Mouse (Mus musculus): ENCODE data around the gene Frs2. TPM values are rescaled to one million over a fixed set of nuclear protein-coding genes. Genes with fewer than 3 reads are reported as not detected.
"Not testable (repeated sequence)": the region's sequence is repeated elsewhere in the genome, so short reads cannot be mapped to it uniquely, and the experiment has no call there.

The Frs2 gene
- polyA plus RNA-seq, 1 experiment from 2014 or later = 34.1 TPM

- WGBS = 92% methylated on average over 2 of the region's 2 CpGs
- Histone ChIP-seq H3K36me3 (ENCODE audit: control insufficient read depth, insufficient read depth, low read length) (no peaks in the 10 kb centered on the region), H3K4me3 (ENCODE audit: low read depth, low read length) (no peak overlapping the region), H3K27me3 (ENCODE audit: control insufficient read depth, insufficient read depth, low read length) (peaks cover 4% of the 10 kb centered on the region; the same call in 1 of the 2 replicates), H3K4me1 (ENCODE audit: control insufficient read depth, insufficient read depth, low read length) (peaks cover 8% of the 10 kb centered on the region; the same call in 1 of the 2 replicates), H3K27ac (ENCODE audit: low read depth, low read length) (no peak overlapping the region), H3K4me2 (ENCODE audit: low read depth, low read length) (no peak overlapping the region), H3K9me3 (ENCODE audit: control insufficient read depth, low read length) (no peaks in the 10 kb centered on the region), H3K9ac (replicated peaks; ENCODE audit: low read depth, low read length) (no peak overlapping the region)
- no peak for ATAC-seq (ENCODE audit: low read depth)
These were observed 5.0 kb downstream of the Frs2 start for GRCm38 (mm10) chr10:117143311-117143710.

- Histone ChIP-seq H3K4me3 (ENCODE audit: low read depth, low read length) (no peak overlapping the region), H3K27me3 (ENCODE audit: control insufficient read depth, insufficient read depth, low read length) (no peaks in the 10 kb centered on the region), H3K9ac (replicated peaks; ENCODE audit: low read depth, low read length) (no peak overlapping the region), H3K4me2 (ENCODE audit: low read depth, low read length) (no peak overlapping the region), H3K4me1 (ENCODE audit: control insufficient read depth, insufficient read depth, low read length) (peaks cover 3% of the 10 kb centered on the region; the same call in 1 of the 2 replicates), H3K36me3 (ENCODE audit: control insufficient read depth, insufficient read depth, low read length) (no peaks in the 10 kb centered on the region), H3K9me3 (ENCODE audit: control insufficient read depth, low read length) (no peaks in the 10 kb centered on the region), H3K27ac (ENCODE audit: low read depth, low read length) (no peak overlapping the region)
- 65% methylated on average over 7 of the region's 7 CpGs for WGBS
- no peak for ATAC-seq (ENCODE audit: low read depth)
These were observed 6.3 kb downstream of the Frs2 start for GRCm38 (mm10) chr10:117141939-117142552.

GRCm38 (mm10) chr10:117131506-117131905 lies 16.8 kb downstream of the Frs2 start:
- ATAC-seq (ENCODE audit: low read depth); H3K4me2 ChIP-seq (ENCODE audit: low read depth, low read length); H3K4me3 ChIP-seq (ENCODE audit: low read depth, low read length); H3K36me3 ChIP-seq (ENCODE audit: control insufficient read depth, insufficient read depth, low read length); H3K9ac ChIP-seq (replicated peaks; ENCODE audit: low read depth, low read length); H3K27ac ChIP-seq (ENCODE audit: low read depth, low read length); H3K4me1 ChIP-seq (ENCODE audit: control insufficient read depth, insufficient read depth, low read length); H3K9me3 ChIP-seq (ENCODE audit: control insufficient read depth, low read length); H3K27me3 ChIP-seq (ENCODE audit: control insufficient read depth, insufficient read depth, low read length): not testable (repeated sequence)
- 91% methylated on average over 5 of the region's 5 CpGs for WGBS

GRCm38 (mm10) chr10:117130037-117130436 lies 18.3 kb downstream of the Frs2 start:
- no peak overlapping the region for H3K27ac ChIP-seq (ENCODE audit: low read depth, low read length)
- no peaks in the 10 kb centered on the region for H3K27me3 ChIP-seq (ENCODE audit: control insufficient read depth, insufficient read depth, low read length)
- ATAC-seq (ENCODE audit: low read depth) = no peak
- WGBS = 94% methylated on average over 6 of the region's 6 CpGs
- no peak overlapping the region for H3K9ac ChIP-seq (replicated peaks; ENCODE audit: low read depth, low read length)
- H3K4me1 ChIP-seq (ENCODE audit: control insufficient read depth, insufficient read depth, low read length) = no peaks in the 10 kb centered on the region
- no peak overlapping the region for H3K4me3 ChIP-seq (ENCODE audit: low read depth, low read length)
- H3K9me3 ChIP-seq (ENCODE audit: control insufficient read depth, low read length) = no peaks in the 10 kb centered on the region
- no peak overlapping the region for H3K4me2 ChIP-seq (ENCODE audit: low read depth, low read length)
- no peaks in the 10 kb centered on the region for H3K36me3 ChIP-seq (ENCODE audit: control insufficient read depth, insufficient read depth, low read length)

GRCm38 (mm10) chr10:117128693-117129092 lies 19.6 kb downstream of the Frs2 start:
- Histone ChIP-seq H3K4me1 (ENCODE audit: control insufficient read depth, insufficient read depth, low read length) (no peaks in the 10 kb centered on the region), H3K4me2 (ENCODE audit: low read depth, low read length) (no peak overlapping the region), H3K9ac (replicated peaks; ENCODE audit: low read depth, low read length) (no peak overlapping the region), H3K9me3 (ENCODE audit: control insufficient read depth, low read length) (no peaks in the 10 kb centered on the region), H3K36me3 (ENCODE audit: control insufficient read depth, insufficient read depth, low read length) (no peaks in the 10 kb centered on the region), H3K27me3 (ENCODE audit: control insufficient read depth, insufficient read depth, low read length) (no peaks in the 10 kb centered on the region), H3K4me3 (ENCODE audit: low read depth, low read length) (no peak overlapping the region), H3K27ac (ENCODE audit: low read depth, low read length) (no peak overlapping the region)
- WGBS = 97% methylated on average over 2 of the region's 2 CpGs
- ATAC-seq (ENCODE audit: low read depth) = no peak

GRCm38 (mm10) chr10:117127480-117127879 lies 20.9 kb downstream of the Frs2 start:
- Histone ChIP-seq H3K4me2 (ENCODE audit: low read depth, low read length) (no peak overlapping the region), H3K9me3 (ENCODE audit: control insufficient read depth, low read length) (no peaks in the 10 kb centered on the region), H3K27ac (ENCODE audit: low read depth, low read length) (no peak overlapping the region), H3K9ac (replicated peaks; ENCODE audit: low read depth, low read length) (no peak overlapping the region), H3K4me1 (ENCODE audit: control insufficient read depth, insufficient read depth, low read length) (no peaks in the 10 kb centered on the region), H3K27me3 (ENCODE audit: control insufficient read depth, insufficient read depth, low read length) (no peaks in the 10 kb centered on the region), H3K4me3 (ENCODE audit: low read depth, low read length) (no peak overlapping the region), H3K36me3 (ENCODE audit: control insufficient read depth, insufficient read depth, low read length) (no peaks in the 10 kb centered on the region)
- whole genome bisulfite sequencing = 79% methylated on average over 2 of the region's 2 CpGs
- ATAC-seq (ENCODE audit: low read depth) = no peak

GRCm38 (mm10) chr10:117126719-117127118 lies 21.6 kb downstream of the Frs2 start:
- no peak for ATAC-seq (ENCODE audit: low read depth)
- Histone ChIP-seq H3K4me3 (ENCODE audit: low read depth, low read length) (no peak overlapping the region), H3K36me3 (ENCODE audit: control insufficient read depth, insufficient read depth, low read length) (no peaks in the 10 kb centered on the region), H3K9me3 (ENCODE audit: control insufficient read depth, low read length) (no peaks in the 10 kb centered on the region), H3K4me1 (ENCODE audit: control insufficient read depth, insufficient read depth, low read length) (no peaks in the 10 kb centered on the region), H3K27me3 (ENCODE audit: control insufficient read depth, insufficient read depth, low read length) (no peaks in the 10 kb centered on the region), H3K27ac (ENCODE audit: low read depth, low read length) (no peak overlapping the region), H3K4me2 (ENCODE audit: low read depth, low read length) (no peak overlapping the region), H3K9ac (replicated peaks; ENCODE audit: low read depth, low read length) (no peak overlapping the region)
- 87% methylated on average over 1 of the region's 1 CpGs for WGBS

- Histone ChIP-seq H3K9ac (replicated peaks; ENCODE audit: low read depth, low read length) (no peak overlapping the region), H3K36me3 (ENCODE audit: control insufficient read depth, insufficient read depth, low read length) (no peaks in the 10 kb centered on the region), H3K27me3 (ENCODE audit: control insufficient read depth, insufficient read depth, low read length) (no peaks in the 10 kb centered on the region), H3K27ac (ENCODE audit: low read depth, low read length) (no peak overlapping the region), H3K4me3 (ENCODE audit: low read depth, low read length) (no peak overlapping the region), H3K9me3 (ENCODE audit: control insufficient read depth, low read length) (no peaks in the 10 kb centered on the region), H3K4me2 (ENCODE audit: low read depth, low read length) (no peak overlapping the region), H3K4me1 (ENCODE audit: control insufficient read depth, insufficient read depth, low read length) (no peaks in the 10 kb centered on the region)
- WGBS = 50% methylated on average over 4 of the region's 4 CpGs
- no peak for ATAC-seq (ENCODE audit: low read depth)
These were observed 22.1 kb downstream of the Frs2 start for GRCm38 (mm10) chr10:117126233-117126632.

- Histone ChIP-seq H3K36me3 (ENCODE audit: control insufficient read depth, insufficient read depth, low read length) (no peaks in the 10 kb centered on the region), H3K4me1 (ENCODE audit: control insufficient read depth, insufficient read depth, low read length) (no peaks in the 10 kb centered on the region), H3K4me2 (ENCODE audit: low read depth, low read length) (no peak overlapping the region), H3K27me3 (ENCODE audit: control insufficient read depth, insufficient read depth, low read length) (no peaks in the 10 kb centered on the region), H3K4me3 (ENCODE audit: low read depth, low read length) (no peak overlapping the region), H3K27ac (ENCODE audit: low read depth, low read length) (no peak overlapping the region), H3K9ac (replicated peaks; ENCODE audit: low read depth, low read length) (no peak overlapping the region), H3K9me3 (ENCODE audit: control insufficient read depth, low read length) (no peaks in the 10 kb centered on the region)
- no peak for ATAC-seq (ENCODE audit: low read depth)
- WGBS = 85% methylated on average over 3 of the region's 3 CpGs
These were observed 26.9 kb downstream of the Frs2 start for GRCm38 (mm10) chr10:117121448-117121847.
